Mouse (Mus musculus): ENCODE data around the gene Adamtsl3.

Gene Adamtsl3

GRCm38 (mm10) chr7:82422561-82422960, 87.1 kb downstream of the Adamtsl3 start:
- no peak for DNase-seq (ENCODE audit: low spot score)

GRCm38 (mm10) chr7:82423602-82424001, 88.1 kb downstream of the Adamtsl3 start:
- DNase-seq (ENCODE audit: low spot score) = no peak

- DNase-seq (ENCODE audit: low spot score) = no peak
Observed at GRCm38 (mm10) chr7:82424281-82424680, 88.8 kb downstream of the Adamtsl3 start.

- DNase-seq (ENCODE audit: low spot score) = no peak
Observed at GRCm38 (mm10) chr7:82425374-82425773, 89.9 kb downstream of the Adamtsl3 start.

- no peak for DNase-seq (ENCODE audit: low spot score)
Observed at GRCm38 (mm10) chr7:82429447-82429846, 94.0 kb downstream of the Adamtsl3 start.

- no peak for DNase-seq (ENCODE audit: low spot score)
Observed at GRCm38 (mm10) chr7:82431572-82431971, 96.1 kb downstream of the Adamtsl3 start.

GRCm38 (mm10) chr7:82433226-82433625, 97.7 kb downstream of the Adamtsl3 start:
- no peak for DNase-seq (ENCODE audit: low spot score)

- DNase-seq (ENCODE audit: low spot score) = no peak
Observed at GRCm38 (mm10) chr7:82458376-82458775, 122.9 kb downstream of the Adamtsl3 start.

- DNase-seq (ENCODE audit: low spot score) = no peak
Observed at GRCm38 (mm10) chr7:82462921-82463523, 127.5 kb downstream of the Adamtsl3 start.

GRCm38 (mm10) chr7:82464364-82464763, 128.9 kb downstream of the Adamtsl3 start:
- no peak for DNase-seq (ENCODE audit: low spot score)

GRCm38 (mm10) chr7:82465437-82465836, 129.9 kb downstream of the Adamtsl3 start:
- no peak for DNase-seq (ENCODE audit: low spot score)

GRCm38 (mm10) chr7:82476441-82477221, 141.1 kb downstream of the Adamtsl3 start:
- no peak for DNase-seq (ENCODE audit: low spot score)

GRCm38 (mm10) chr7:82478461-82478860, 143.0 kb downstream of the Adamtsl3 start:
- no peak for DNase-seq (ENCODE audit: low spot score)

- peak; percentile 4 for DNase-seq (ENCODE audit: low spot score)
Observed at GRCm38 (mm10) chr7:82478861-82479755, 143.6 kb downstream of the Adamtsl3 start.

- DNase-seq (ENCODE audit: low spot score) = no peak
Observed at GRCm38 (mm10) chr7:82483426-82483825, 147.9 kb downstream of the Adamtsl3 start.

- no peak for DNase-seq (ENCODE audit: low spot score)
Observed at GRCm38 (mm10) chr7:82484834-82485233, 149.3 kb downstream of the Adamtsl3 start.

- DNase-seq (ENCODE audit: low spot score) = no peak
Observed at GRCm38 (mm10) chr7:82485344-82485954, 150.0 kb downstream of the Adamtsl3 start.

GRCm38 (mm10) chr7:82491018-82491417, 155.5 kb downstream of the Adamtsl3 start:
- peak; percentile 2 for DNase-seq (ENCODE audit: low spot score)

GRCm38 (mm10) chr7:82492881-82493280, 157.4 kb downstream of the Adamtsl3 start:
- peak; percentile 31 for DNase-seq (ENCODE audit: low spot score)

GRCm38 (mm10) chr7:82494220-82494619, 158.7 kb downstream of the Adamtsl3 start:
- DNase-seq (ENCODE audit: low spot score) = peak; percentile 14

GRCm38 (mm10) chr7:82497064-82497463, 161.6 kb downstream of the Adamtsl3 start:
- no peak for DNase-seq (ENCODE audit: low spot score)

GRCm38 (mm10) chr7:82501306-82501705, 165.8 kb downstream of the Adamtsl3 start:
- DNase-seq (ENCODE audit: low spot score) = no peak
